Mouse (Mus musculus): ENCODE measurements around the gene Hist1h2ap. TPM values are rescaled to one million over a fixed set of nuclear protein-coding genes. Genes with fewer than 3 reads are reported as not detected.

The Hist1h2ap gene
- polyA plus RNA-seq (2015; fragmentation: Nextera tagmentation; extraction: Ambion mirVana), result 1,124 and 1,146 TPM in 2 replicates

DNA sequence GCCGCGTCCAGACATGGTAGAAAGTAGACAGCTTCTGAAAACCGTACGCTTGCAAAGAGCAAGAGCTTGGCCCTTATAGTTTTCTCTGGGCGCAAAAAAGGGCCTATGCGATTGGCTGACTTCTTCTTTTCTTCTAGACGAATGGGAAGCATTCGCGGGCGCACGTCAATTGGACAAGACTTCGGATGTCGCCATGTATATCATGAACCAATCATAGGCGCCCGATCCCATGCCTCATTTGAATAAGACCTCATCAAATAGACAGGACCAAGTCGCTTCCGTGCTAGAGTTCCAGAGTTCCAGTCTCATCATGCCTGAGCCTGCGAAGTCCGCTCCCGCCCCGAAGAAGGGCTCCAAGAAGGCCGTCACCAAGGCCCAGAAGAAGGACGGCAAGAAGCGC lies at the start of gene Hist1h2ap, which contains the start of gene Hist1h2br:
Gene Hist1h2ap, minus strand, starts transcription at position 47 of the 400 bp plus-strand sequence.
Gene Hist1h2br, plus strand, starts transcription at position 283 of the 400 bp plus-strand sequence.

GRCm38 (mm10) chr13:21831418-21832394 lies 1.6 kb downstream of the Hist1h2ap start, which contains the start of gene Hist1h4n:
Hist1h4n (minus strand) TSS chr13:21832196.

GRCm38 (mm10) chr13:21811539-21811938 lies 21.8 kb downstream of the Hist1h2ap start, which contains the start of gene Hist1h4m:
Hist1h4m (plus strand) TSS chr13:21811746.

DNA sequence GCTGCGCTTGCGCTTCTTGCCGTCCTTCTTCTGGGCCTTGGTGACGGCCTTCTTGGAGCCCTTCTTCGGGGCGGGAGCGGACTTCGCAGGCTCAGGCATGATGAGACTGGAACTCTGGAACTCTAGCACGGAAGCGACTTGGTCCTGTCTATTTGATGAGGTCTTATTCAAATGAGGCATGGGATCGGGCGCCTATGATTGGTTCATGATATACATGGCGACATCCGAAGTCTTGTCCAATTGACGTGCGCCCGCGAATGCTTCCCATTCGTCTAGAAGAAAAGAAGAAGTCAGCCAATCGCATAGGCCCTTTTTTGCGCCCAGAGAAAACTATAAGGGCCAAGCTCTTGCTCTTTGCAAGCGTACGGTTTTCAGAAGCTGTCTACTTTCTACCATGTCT lies 23.2 kb downstream of the Hist1h2ap start, which contains the start of the genes Hist1h2bq and Hist1h2ao:
Gene Hist1h2bq, minus strand, starts transcription at position 125 of the 400 bp plus-strand sequence.
Gene Hist1h2ao, plus strand, starts transcription at position 393 of the 400 bp plus-strand sequence.

GRCm38 (mm10) chr13:21786899-21787629 lies 46.2 kb downstream of the Hist1h2ap start, which contains the start of the genes Hist1h2an and Hist1h2bp:
Hist1h2an (minus strand) TSS chr13:21787218.
Hist1h2bp (plus strand) TSS chr13:21787461.

GRCm38 (mm10) chr13:21783255-21783617 lies 50.1 kb downstream of the Hist1h2ap start, which contains the start of gene Hist1h3i:
Hist1h3i (minus strand) TSS chr13:21783370.

Small RNA genes within 50 kb of the gene (microRNA-seq; reads per million reads assigned to microRNA genes)
- gene Gm19658 (0 reads per million in 2 experiments), gene Gm44346 (0 reads per million in 2 experiments), gene Gm44466 (0 reads per million in 2 experiments)

Other genes starting within 250 kb of the Hist1h2ap start
- not detected in 2 replicates for gene Olfr1362, start 219.5 kb downstream of the Hist1h2ap start, polyA plus RNA-seq (2015; fragmentation: Nextera tagmentation; extraction: Ambion mirVana)
- not detected in 2 replicates for gene Olfr11, start 191.0 kb downstream of the Hist1h2ap start, polyA plus RNA-seq (2015; fragmentation: Nextera tagmentation; extraction: Ambion mirVana)
- not detected in 2 replicates for gene Olfr1361, start 170.1 kb downstream of the Hist1h2ap start, polyA plus RNA-seq (2015; fragmentation: Nextera tagmentation; extraction: Ambion mirVana)
- not detected in 2 replicates for gene Olfr1360, start 156.1 kb downstream of the Hist1h2ap start, polyA plus RNA-seq (2015; fragmentation: Nextera tagmentation; extraction: Ambion mirVana)
- not detected in 2 replicates for gene Olfr1359, start 135.4 kb downstream of the Hist1h2ap start, polyA plus RNA-seq (2015; fragmentation: Nextera tagmentation; extraction: Ambion mirVana)
- 0.60 and 0.77 TPM in 2 replicates for gene Hist1h2bl, start 117.4 kb downstream of the Hist1h2ap start, polyA plus RNA-seq (2015; fragmentation: Nextera tagmentation; extraction: Ambion mirVana)
- gene Hist1h2ai, start 117.1 kb downstream of the Hist1h2ap start, polyA plus RNA-seq (2015; fragmentation: Nextera tagmentation; extraction: Ambion mirVana), result 5.6 and 8.3 TPM in 2 replicates
- 1.9 and 3.5 TPM in 2 replicates for gene Hist1h3h, start 115.8 kb downstream of the Hist1h2ap start, polyA plus RNA-seq (2015; fragmentation: Nextera tagmentation; extraction: Ambion mirVana)
- gene Hist1h2bm, start 111.5 kb downstream of the Hist1h2ap start, polyA plus RNA-seq (2015; fragmentation: Nextera tagmentation; extraction: Ambion mirVana), result 0.33 and 0.82 TPM in 2 replicates
- 0.26 and 0.30 TPM in 2 replicates for gene Hist1h4j, start 98.4 kb downstream of the Hist1h2ap start, polyA plus RNA-seq (2015; fragmentation: Nextera tagmentation; extraction: Ambion mirVana)
- 1.0 TPM in 1 of 2 replicates, not detected in the other for gene Hist1h4k, start 83.0 kb downstream of the Hist1h2ap start, polyA plus RNA-seq (2015; fragmentation: Nextera tagmentation; extraction: Ambion mirVana)
- 2.8 and 9.7 TPM in 2 replicates for gene Hist1h2ak, start 79.7 kb downstream of the Hist1h2ap start, polyA plus RNA-seq (2015; fragmentation: Nextera tagmentation; extraction: Ambion mirVana)
- 0.77 and 1.4 TPM in 2 replicates for gene Hist1h2bn, start 79.4 kb downstream of the Hist1h2ap start, polyA plus RNA-seq (2015; fragmentation: Nextera tagmentation; extraction: Ambion mirVana)
- 5.9 and 8.9 TPM in 2 replicates for gene Hist1h1b, start 52.9 kb downstream of the Hist1h2ap start, polyA plus RNA-seq (2015; fragmentation: Nextera tagmentation; extraction: Ambion mirVana)
- 37.6 and 38.4 TPM in 2 replicates for gene Hist1h3i, start 50.1 kb downstream of the Hist1h2ap start, polyA plus RNA-seq (2015; fragmentation: Nextera tagmentation; extraction: Ambion mirVana)
- gene Hist1h2an, start 46.3 kb downstream of the Hist1h2ap start, polyA plus RNA-seq (2015; fragmentation: Nextera tagmentation; extraction: Ambion mirVana), result 1.5 and 2.4 TPM in 2 replicates
- gene Hist1h2bp, start 46.0 kb downstream of the Hist1h2ap start, polyA plus RNA-seq (2015; fragmentation: Nextera tagmentation; extraction: Ambion mirVana), result 0.51 and 0.69 TPM in 2 replicates
- gene Hist1h2bq, start 23.3 kb downstream of the Hist1h2ap start, polyA plus RNA-seq (2015; fragmentation: Nextera tagmentation; extraction: Ambion mirVana), result 3.3 and 7.3 TPM in 2 replicates
- gene Hist1h2ao, start 23.0 kb downstream of the Hist1h2ap start, polyA plus RNA-seq (2015; fragmentation: Nextera tagmentation; extraction: Ambion mirVana), result not detected in 2 replicates
- gene Hist1h4m, start 21.8 kb downstream of the Hist1h2ap start, polyA plus RNA-seq (2015; fragmentation: Nextera tagmentation; extraction: Ambion mirVana), result not detected in 2 replicates
- 2.6 and 3.1 TPM in 2 replicates for gene Hist1h4n, start 1.3 kb downstream of the Hist1h2ap start, polyA plus RNA-seq (2015; fragmentation: Nextera tagmentation; extraction: Ambion mirVana)
- 2.9 and 6.3 TPM in 2 replicates for gene Hist1h2br, start 236 bp upstream of the Hist1h2ap start, polyA plus RNA-seq (2015; fragmentation: Nextera tagmentation; extraction: Ambion mirVana)
- 0.83 and 1.1 TPM in 2 replicates for gene Zfp184, start 111.6 kb upstream of the Hist1h2ap start, polyA plus RNA-seq (2015; fragmentation: Nextera tagmentation; extraction: Ambion mirVana)
- gene Pom121l2, start 147.7 kb upstream of the Hist1h2ap start, polyA plus RNA-seq (2015; fragmentation: Nextera tagmentation; extraction: Ambion mirVana), result 0.04 TPM in 1 of 2 replicates, not detected in the other
- gene Prss16, start 176.2 kb upstream of the Hist1h2ap start, polyA plus RNA-seq (2015; fragmentation: Nextera tagmentation; extraction: Ambion mirVana), result 0.19 TPM in 1 of 2 replicates, not detected in the other
- gene Hist1h2ah, start 202.1 kb upstream of the Hist1h2ap start, polyA plus RNA-seq (2015; fragmentation: Nextera tagmentation; extraction: Ambion mirVana), result 0.86 and 1.6 TPM in 2 replicates
- 0.79 and 0.91 TPM in 2 replicates for gene Hist1h2bk, start 202.4 kb upstream of the Hist1h2ap start, polyA plus RNA-seq (2015; fragmentation: Nextera tagmentation; extraction: Ambion mirVana)
- 5.0 and 9.6 TPM in 2 replicates for gene Hist1h4i, start 207.9 kb upstream of the Hist1h2ap start, polyA plus RNA-seq (2015; fragmentation: Nextera tagmentation; extraction: Ambion mirVana)
- gene Hist1h2ag, start 209.4 kb upstream of the Hist1h2ap start, polyA plus RNA-seq (2015; fragmentation: Nextera tagmentation; extraction: Ambion mirVana), result 5.9 and 6.8 TPM in 2 replicates
- 0.97 TPM in 1 of 2 replicates, not detected in the other for gene Hist1h2bj, start 209.7 kb upstream of the Hist1h2ap start, polyA plus RNA-seq (2015; fragmentation: Nextera tagmentation; extraction: Ambion mirVana)

All from skeletal muscle tissue, postnatal 0 days (tissue).